7 mouse cellular contexts compared by ENCODE assay signal in the genomic region with DNA sequence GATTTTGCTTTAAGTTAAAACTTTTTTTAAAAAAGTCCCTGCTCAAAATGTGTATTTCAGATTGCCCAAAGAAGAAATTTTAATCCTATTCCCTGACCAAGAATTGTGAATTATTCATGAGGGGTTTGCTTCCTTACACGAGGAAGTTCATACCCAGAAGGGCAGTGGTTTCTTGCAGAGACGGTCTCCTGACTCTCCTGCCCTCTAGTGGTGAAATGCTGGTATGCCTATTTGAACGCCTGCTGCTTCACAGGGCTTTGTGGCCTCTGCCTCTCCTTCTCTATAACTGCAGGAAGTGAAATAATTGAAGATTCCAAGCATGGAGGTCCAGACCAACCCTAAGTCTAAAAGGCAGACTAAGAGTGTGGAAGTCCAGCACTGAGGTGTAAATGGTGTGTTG.
DNase-seq lines count a peak whose midpoint lies in the region; ATAC-seq and TF ChIP-seq lines count a peak whose summit lies in the region.

No protein-coding gene starts in this region.

- H3K27ac ChIP-seq in gastrocnemius, adult 2 months = 0 out of 2 replicates have a peak overlapping the region, but pooled peaks have one; percentile 16

- H3K9me3 ChIP-seq in G1E (replicated peaks) = peaks cover 5% of the 10 kb centered on the region; the same call in 1 of the 2 replicates

- intact Hi-C loops in gastrocnemius, adult 2 months (cut with DNase I) = loop anchor here (5.0 kb wide), 1 partner anchor 217 kb away; no protein-coding TSS in a partner anchor

- no peaks in the 10 kb centered on the region for H3K36me3 ChIP-seq in G1E (replicated peaks)

- peak; percentile 64 for TF ChIP-seq CTCF in G1E (IDR thresholded peaks at IDR 0.05; ENCODE audit: low read depth, low read length)
- peak; percentile 89; the same call in 1 of the 2 replicates for TF ChIP-seq CTCF in gastrocnemius, adult 2 months (IDR thresholded peaks at IDR 0.05)

- H3K4me3 ChIP-seq in G1E (ENCODE audit: low read depth, low read length) = no peak overlapping the region
- no peak overlapping the region for H3K4me3 ChIP-seq in gastrocnemius, adult 2 months

- DNase-seq in CD4-positive helper T cell, adult 2 months (ENCODE audit: low read depth, low spot score) = peak; percentile 4
- no peak for DNase-seq in G1E (ENCODE audit: low spot score)
- DNase-seq in cerebellum, adult 8-10 months = peak; percentile 22
- peak; percentile 58 for DNase-seq in gastrocnemius, adult 2 months
- DNase-seq in kidney, postnatal 36 days = peak; percentile 70 to 82
- peak; percentile 81 for DNase-seq in lung, postnatal 14 days
- peak; percentile 14 to 34 for DNase-seq in right cerebral cortex, postnatal 36 days (ENCODE audit: low spot score in 2 of 2)

- ATAC-seq in G1E (ENCODE audit: extremely low read depth, insufficient number of reproducible peaks, low FRiP score, poor library complexity, severe bottlenecking) = no peak

- no peaks in the 10 kb centered on the region for H3K4me1 ChIP-seq in G1E (ENCODE audit: insufficient read depth, low read depth, low read length)

- no peaks in the 10 kb centered on the region for H3K27me3 ChIP-seq in G1E (ENCODE audit: insufficient read depth, low read length)
